Mouse (Mus musculus): ENCODE data around the gene Olfr766-ps1. TPM values are rescaled to one million over a fixed set of nuclear protein-coding genes. Genes with fewer than 3 reads are reported as not detected.

Gene Olfr766-ps1
- total RNA-seq (2023), result not detected

GRCm38 (mm10) chr10:129068877-129069276 is at the start of gene Olfr766-ps1:
Olfr766-ps1 (minus strand) TSS chr10:129068977.

GRCm38 (mm10) chr10:129117761-129118160 is 49.0 kb upstream of the Olfr766-ps1 start, which contains the start of gene Olfr769:
Olfr769 (minus strand) TSS chr10:129117861.

GRCm38 (mm10) chr10:129099275-129099674 is 30.5 kb upstream of the Olfr766-ps1 start, which contains the start of gene Olfr768:
Olfr768 (minus strand) TSS chr10:129099375.

GRCm38 (mm10) chr10:129082810-129083209 is 14.0 kb upstream of the Olfr766-ps1 start, which contains the start of gene Olfr767:
Olfr767 (minus strand) TSS chr10:129082910.

GRCm38 (mm10) chr10:129049898-129050297 is 18.9 kb downstream of the Olfr766-ps1 start, which contains the start of gene Olfr765:
Olfr765 (minus strand) TSS chr10:129049998.

GRCm38 (mm10) chr10:129039796-129040195 is 29.0 kb downstream of the Olfr766-ps1 start, which contains the start of gene Olfr764-ps1:
Olfr764-ps1 (minus strand) TSS chr10:129039896.

Other genes with a start within 250 kb of the Olfr766-ps1 start
- gene Ormdl2, start 247.3 kb downstream of the Olfr766-ps1 start, total RNA-seq (2023), result 10 to 100 TPM; 17.9 to 23.0 TPM
- gene Gdf11, start 177.3 kb downstream of the Olfr766-ps1 start, total RNA-seq (2023), result under 1 TPM; 0.15 to 0.20 TPM
- 100 to 1,000 TPM; 129 to 165 TPM for gene Cd63, start 168.0 kb downstream of the Olfr766-ps1 start, total RNA-seq (2023)
- gene Rdh5, start 146.1 kb downstream of the Olfr766-ps1 start, total RNA-seq (2023), result 1 to 10 TPM; 5.5 to 6.2 TPM
- gene Bloc1s1, start 144.9 kb downstream of the Olfr766-ps1 start, total RNA-seq (2023), result 100 to 1,000 TPM; 100 to 105 TPM
- gene Itga7, start 135.2 kb downstream of the Olfr766-ps1 start, total RNA-seq (2023), result under 1 TPM; 0.13 to 0.42 TPM
- gene Mettl7b, start 108.0 kb downstream of the Olfr766-ps1 start, total RNA-seq (2023), result not detected
- gene Olfr9, start 79.5 kb downstream of the Olfr766-ps1 start, total RNA-seq (2023), result not detected
- not detected for gene Olfr763, start 58.2 kb downstream of the Olfr766-ps1 start, total RNA-seq (2023)
- not detected for gene Olfr764-ps1, start 29.1 kb downstream of the Olfr766-ps1 start, total RNA-seq (2023)
- gene Olfr765, start 19.0 kb downstream of the Olfr766-ps1 start, total RNA-seq (2023), result not detected
- not detected for gene Olfr767, start 13.9 kb upstream of the Olfr766-ps1 start, total RNA-seq (2023)
- gene Olfr768, start 30.4 kb upstream of the Olfr766-ps1 start, total RNA-seq (2023), result not detected
- not detected for gene Olfr769, start 48.9 kb upstream of the Olfr766-ps1 start, total RNA-seq (2023)
- not detected for gene Olfr770, start 70.0 kb upstream of the Olfr766-ps1 start, total RNA-seq (2023)
- gene Olfr771, start 95.8 kb upstream of the Olfr766-ps1 start, total RNA-seq (2023), result not detected
- gene Olfr772, start 108.9 kb upstream of the Olfr766-ps1 start, total RNA-seq (2023), result not detected
- gene Olfr773, start 118.4 kb upstream of the Olfr766-ps1 start, total RNA-seq (2023), result not detected
- gene Olfr774, start 167.2 kb upstream of the Olfr766-ps1 start, total RNA-seq (2023), result not detected
- not detected for gene Olfr775, start 179.4 kb upstream of the Olfr766-ps1 start, total RNA-seq (2023)
- gene Olfr776, start 190.2 kb upstream of the Olfr766-ps1 start, total RNA-seq (2023), result not detected
- gene Olfr777, start 202.5 kb upstream of the Olfr766-ps1 start, total RNA-seq (2023), result not detected
- gene Olfr780, start 249.1 kb upstream of the Olfr766-ps1 start, total RNA-seq (2023), result not detected

All from neutrophil, adult 59 days (primary cell).